Mouse (Mus musculus) CH12.LX (cell line): ENCODE measurements around the gene Hoxd12. TPM values are rescaled to one million over a fixed set of nuclear protein-coding genes. Genes with fewer than 3 reads are reported as not detected.

Experiments
- DNase-seq: peaks from one replicate; pipeline ENCODE4 v3.0.0-alpha.2; 2013; ENCODE audit errors: extremely low read depth
- H3K27ac ChIP-seq: 2 replicates; pipeline ENCODE4 v1.5.1; 2012; ENCODE audit warnings: low read depth, mild to moderate bottlenecking, control low read depth, moderate library complexity; ENCODE audit not compliant: insufficient read depth
- H3K27me3 ChIP-seq: replicated peaks from 2 replicates; pipeline ENCODE3; 2012; ENCODE audit warnings: inconsistent platforms
- H3K36me3 ChIP-seq, 2 experiments: replicated peaks in 1 of 2; 2 replicates each; pipeline versions ENCODE3 to v1.6.1; 2012; ENCODE audit warnings: inconsistent platforms in 1 of 2, low read length in 1 of 2, mild to moderate bottlenecking in 1 of 2, mixed read lengths in 1 of 2, moderate library complexity in 1 of 2; ENCODE audit not compliant: control insufficient read depth in 1 of 2, insufficient read depth in 1 of 2
- H3K4me1 ChIP-seq, 2 experiments: 2 replicates each; pipeline ENCODE4 v1.6.1; 2012; ENCODE audit warnings: inconsistent platforms in 1 of 2, moderate library complexity in 1 of 2; ENCODE audit not compliant: insufficient read depth in 2 of 2, control insufficient read depth in 1 of 2
- H3K4me2 ChIP-seq: 2 replicates; pipeline ENCODE4 v1.6.1; 2012; ENCODE audit warnings: low read depth, mild to moderate bottlenecking, control low read depth; ENCODE audit not compliant: poor library complexity, insufficient read depth, severe bottlenecking
- H3K4me3 ChIP-seq, 3 experiments: fragments of 150-350 bp in 1 of 3; sonication (generic) in 1 of 3; replicated peaks in 1 of 3; 2 replicates each; pipeline versions ENCODE3 to v1.5.1; 2011 to 2012; ENCODE audit warnings: low read depth in 2 of 3, low read length in 2 of 3, mild to moderate bottlenecking in 2 of 3, moderate library complexity in 2 of 3, control low read depth in 1 of 3, improper control_type of control experiment in 1 of 3, inconsistent platforms in 1 of 3, mixed read lengths in 1 of 3; ENCODE audit not compliant: poor library complexity in 1 of 3
- H3K79me2 ChIP-seq: replicated peaks from 2 replicates; pipeline ENCODE4 v1.6.1; 2012; ENCODE audit warnings: mild to moderate bottlenecking, moderate library complexity; ENCODE audit not compliant: control insufficient read depth, poor library complexity, insufficient read depth, severe bottlenecking; ENCODE audit errors: extremely low read depth
- H3K9ac ChIP-seq: 2 replicates; pipeline ENCODE4 v1.6.1; 2012; ENCODE audit warnings: low read depth, mild to moderate bottlenecking, control low read depth, moderate library complexity; ENCODE audit not compliant: insufficient read depth
- H3K9me3 ChIP-seq: replicated peaks from 2 replicates; pipeline ENCODE3; 2012; ENCODE audit warnings: low read length, inconsistent platforms, mixed read lengths
- CHD1 ChIP-seq: IDR thresholded peaks from 2 replicates; pipeline ENCODE4 v1.6.1; 2012; ENCODE audit warnings: low read depth, low read length, improper control_type of control experiment, inconsistent platforms
- CTCF ChIP-seq, 2 experiments: IDR thresholded peaks in 1 of 2; conservative IDR thresholded peaks in 1 of 2; 2 replicates each; pipeline ENCODE4 v1.5.1; 2011 to 2012; ENCODE audit warnings: low read depth in 2 of 2, low read length in 2 of 2, improper control_type of control experiment in 1 of 2, inconsistent platforms in 1 of 2, mild to moderate bottlenecking in 1 of 2, moderate library complexity in 1 of 2
- ETS1 ChIP-seq: conservative IDR thresholded peaks from 2 replicates; pipeline ENCODE4 v1.6.1; 2012; ENCODE audit warnings: low read depth, mild to moderate bottlenecking, inconsistent platforms, low read length, improper control_type of control experiment, moderate library complexity
- GABPA ChIP-seq: IDR thresholded peaks from 2 replicates; pipeline ENCODE4 v1.6.1; 2012; ENCODE audit warnings: low read depth, low read length, improper control_type of control experiment, inconsistent platforms; ENCODE audit not compliant: insufficient replicate concordance
- JUN ChIP-seq: IDR thresholded peaks from 2 replicates; pipeline ENCODE4 v1.6.1; 2011; ENCODE audit warnings: low read depth, mild to moderate bottlenecking, low read length, improper control_type of control experiment, moderate library complexity; ENCODE audit not compliant: insufficient read depth
- MAFK ChIP-seq: IDR thresholded peaks from 2 replicates; pipeline ENCODE4 v1.6.1; 2011; ENCODE audit warnings: low read length, improper control_type of control experiment; ENCODE audit not compliant: insufficient replicate concordance
- MAX ChIP-seq: IDR thresholded peaks from 2 replicates; pipeline ENCODE4 v1.6.1; 2011; ENCODE audit warnings: low read length, improper control_type of control experiment
- MAZ ChIP-seq: IDR thresholded peaks from 2 replicates; pipeline ENCODE4 v1.6.1; 2012; ENCODE audit warnings: low read depth, mild to moderate bottlenecking, inconsistent platforms, low read length, improper control_type of control experiment, moderate library complexity
- MXI1 ChIP-seq: IDR thresholded peaks from 2 replicates; pipeline ENCODE4 v1.6.1; 2011; ENCODE audit warnings: mild to moderate bottlenecking, low read depth, low read length, improper control_type of control experiment
- MYC ChIP-seq: IDR thresholded peaks from 2 replicates; pipeline ENCODE4 v1.6.1; 2011; ENCODE audit warnings: low read depth, mild to moderate bottlenecking, improper control_type of control experiment, low read length
- PAX5 ChIP-seq: IDR thresholded peaks from 2 replicates; pipeline ENCODE4 v1.6.1; 2012; ENCODE audit warnings: low read length, inconsistent platforms, mixed read lengths
- POLR2A ChIP-seq: IDR thresholded peaks from 2 replicates; pipeline ENCODE4 v1.6.1; 2011; ENCODE audit warnings: low read depth, mild to moderate bottlenecking, improper control_type of control experiment, low read length
- TBP ChIP-seq: conservative IDR thresholded peaks from 2 replicates; pipeline ENCODE4 v1.6.1; 2011; ENCODE audit warnings: low read depth, low read length, improper control_type of control experiment
- TCF12 ChIP-seq: IDR thresholded peaks from 2 replicates; pipeline ENCODE4 v1.6.1; 2014; ENCODE audit warnings: low read depth, mild to moderate bottlenecking, inconsistent platforms, low read length, improper control_type of control experiment
- UBTF ChIP-seq: IDR thresholded peaks from 2 replicates; pipeline ENCODE4 v1.6.1; 2012; ENCODE audit warnings: low read depth, mild to moderate bottlenecking, inconsistent platforms, low read length, improper control_type of control experiment, moderate library complexity
- USF1 ChIP-seq: IDR thresholded peaks from 2 replicates; pipeline ENCODE4 v1.6.1; 2014; ENCODE audit warnings: low read depth, mild to moderate bottlenecking, inconsistent platforms, low read length, improper control_type of control experiment
- ZC3H11A ChIP-seq: IDR thresholded peaks from 2 replicates; pipeline ENCODE4 v1.6.1; 2012; ENCODE audit warnings: low read depth, mild to moderate bottlenecking, inconsistent platforms, low read length, improper control_type of control experiment
- ZMIZ1 ChIP-seq: IDR thresholded peaks from 2 replicates; pipeline ENCODE4 v1.6.1; 2012; ENCODE audit warnings: low read depth, mild to moderate bottlenecking, inconsistent platforms, low read length, improper control_type of control experiment
- dilution Hi-C: fragments of 300-500 bp; cut with MboI; formaldehyde crosslinking; loops from 2 replicates; pipeline ENCODE4 v1.14.3; 2020; ENCODE audit warnings: low sequenced_read_pairs; ENCODE audit not compliant: extremely low pct_unique_long_range_greater_than_20kb, extremely low pct_ligation_motif_present
- in situ Hi-C: fragments of 300-500 bp; cut with MboI; formaldehyde crosslinking; loops from 3 replicates; pipeline ENCODE4 v1.14.3; 2019; ENCODE audit warnings: low sequenced_read_pairs, low pct_ligation_motif_present, low pct_unique_long_range_greater_than_20kb, mixed read lengths
- polyA plus RNA-seq: library from polyadenylated mRNA; unstranded; fragments of >175 nt; gene quantifications from 2 replicates; pipeline ENCODE4 v1.2.1, GENCODE M21; 2012; ENCODE audit warnings: low read depth; ENCODE audit not compliant: insufficient read length
- total RNA-seq, 2 experiments: library from RNA; depleted of rRNA; stranded (reverse); fragments of 300-350 nt in 1 of 2; fragments of >200 nt in 1 of 2; gene quantifications; 2 replicates each; pipeline ENCODE4 v1.2.3; 2012 to 2014

Gene Hoxd12
- total and polyA plus RNA-seq, 3 experiments = not detected

DNA sequence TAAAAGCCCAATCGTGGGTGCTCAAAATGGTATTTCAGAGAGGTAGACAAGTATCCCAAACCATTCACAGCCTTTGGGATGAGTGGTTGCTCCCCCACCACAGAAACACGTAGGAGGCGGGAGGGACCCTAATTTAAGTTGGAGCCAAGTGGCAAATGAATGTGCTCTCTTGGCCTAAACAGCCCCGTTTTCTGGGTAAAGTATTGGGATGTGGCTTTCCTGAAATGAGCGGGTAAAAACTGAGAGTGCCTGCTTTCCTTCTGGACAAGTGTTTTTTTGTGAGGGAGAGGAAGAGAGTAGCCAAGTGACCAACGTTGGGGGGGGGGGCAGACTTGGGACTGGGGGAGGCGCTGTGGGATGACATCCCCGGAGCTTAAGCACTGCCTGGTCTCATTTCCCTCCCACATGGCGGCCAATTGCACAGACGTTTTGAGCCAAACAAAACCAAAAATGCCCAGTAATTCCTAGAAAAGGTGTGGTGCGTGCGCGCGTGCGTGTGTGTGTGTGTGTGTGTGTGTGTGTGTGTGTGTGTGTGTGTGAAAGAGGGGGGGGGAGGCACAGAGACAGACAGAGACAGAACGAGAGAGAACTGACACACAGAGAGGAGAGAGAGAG is 36.2 kb downstream of the Hoxd12 start:
- Histone ChIP-seq H3K4me3 (no peak overlapping the region), H3K27me3 (peaks cover 6% of the 10 kb centered on the region), H3K36me3 (no peaks in the 10 kb centered on the region), H3K79me2 (no peaks in the 10 kb centered on the region), H3K4me2 (no peak overlapping the region)
- in situ Hi-C loops = loop anchor here (25.0 kb wide), 1 partner anchor 876 kb away; no protein-coding TSS in a partner anchor
- dilution Hi-C loops = no loop called here
- no peak for DNase-seq
- TF ChIP-seq JUN (no peak), USF1 (no peak), TBP (no peak), TCF12 (no peak), ZMIZ1 (no peak), CHD1 (no peak), MAFK (no peak), PAX5 (no peak), ETS1 (no peak), UBTF (no peak), MAX (no peak), MYC (no peak)
- TF ChIP-seq, all 38 proteins: peak for 0
- Histone ChIP-seq H3K9me3 (peaks cover 4% of the 10 kb centered on the region), H3K4me1 (peaks cover 0 to 6% of the 10 kb centered on the region in 2 experiments; a peak in 2 of 4 replicates), H3K9ac (no peak overlapping the region), H3K27ac (no peak overlapping the region)

DNA sequence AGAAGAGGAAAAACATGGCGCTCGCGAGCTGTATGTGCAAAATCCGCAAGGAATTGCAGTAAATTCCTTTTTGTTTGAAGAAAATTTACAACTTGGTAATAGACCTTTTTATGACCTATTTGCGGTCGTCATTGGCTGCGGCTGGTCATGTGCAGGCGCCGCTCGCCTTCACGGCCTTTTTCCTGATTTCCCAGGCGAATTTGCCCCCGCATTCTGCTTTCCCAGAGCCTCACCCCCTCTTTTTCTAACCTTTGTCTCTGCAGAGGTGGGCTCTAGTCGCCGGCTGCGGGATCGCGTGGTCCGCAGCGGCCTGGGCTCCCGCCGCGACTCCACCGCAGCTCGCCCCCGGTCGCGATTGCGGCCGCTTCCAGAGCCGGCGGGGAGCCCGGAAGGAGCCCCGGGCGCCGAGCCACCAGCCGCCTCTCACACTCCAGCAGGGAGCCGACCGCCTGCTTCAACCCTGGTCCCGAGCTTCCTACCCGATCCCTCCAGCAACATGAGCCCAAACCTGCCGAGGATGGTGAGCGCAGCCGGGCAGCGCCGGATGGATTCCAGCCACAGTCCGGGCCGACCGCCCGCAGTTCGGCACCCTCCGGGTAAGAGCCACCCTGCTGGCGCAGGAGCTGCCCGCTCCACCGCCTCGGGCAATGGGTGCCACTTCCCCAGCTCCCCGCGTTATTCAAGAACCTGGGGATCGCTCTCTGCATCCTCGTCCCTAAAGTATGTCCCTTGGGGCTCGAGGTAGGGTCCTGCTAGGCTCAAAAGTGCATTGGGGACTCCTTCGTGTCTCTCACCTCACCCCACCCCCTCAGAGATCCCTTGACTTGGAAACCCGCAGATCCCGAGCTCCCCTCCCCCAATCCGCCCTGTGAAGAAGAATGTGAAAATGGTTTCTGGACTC is 37.2 kb downstream of the Hoxd12 start, which contains the start of the genes Hoxd3 and Hoxd4:
TSS of gene Hoxd3 (plus strand) at position 207 of the 901 bp plus-strand sequence.
TSS of gene Hoxd4 (plus strand) at position 209 of the 901 bp plus-strand sequence.
- DNase-seq = no peak
- TF ChIP-seq MAFK = no peak
- TF ChIP-seq ZC3H11A = no peak
- TF ChIP-seq MAZ = no peak
- no peak for TF ChIP-seq USF1
- TF ChIP-seq GABPA = no peak
- TF ChIP-seq POLR2A = no peak
- TF ChIP-seq CTCF (conservative IDR thresholded peaks at IDR 0.05 in 1 of 2, IDR thresholded peaks at IDR 0.05 in 1 of 2; ENCODE audit: low read depth in 2 of 2, low read length in 2 of 2) = no peak
- no peak for TF ChIP-seq CHD1
- no peak for TF ChIP-seq PAX5
- no peak for TF ChIP-seq MXI1
- TF ChIP-seq TCF12 = no peak
- TF ChIP-seq, all 38 proteins: peak for 0
- dilution Hi-C loops (no loop called here), in situ Hi-C loops (loop anchor here (25.0 kb wide), 1 partner anchor 875 kb away; no protein-coding TSS in a partner anchor)
- H3K27ac ChIP-seq = no peak within 1 kb of the TSS
- peaks cover 4% of the 10 kb centered on the region for H3K9me3 ChIP-seq
- no peak within 1 kb of the TSS for H3K9ac ChIP-seq
- H3K36me3 ChIP-seq = no peaks in the 10 kb centered on the region
- no peak within 1 kb of the TSS for H3K4me2 ChIP-seq
- peaks cover 6 to 12% of the 10 kb centered on the region in 2 experiments; a peak in 3 of 4 replicates for H3K4me1 ChIP-seq
- H3K4me3 ChIP-seq = no peak within 1 kb of the TSS
- no peaks in the 10 kb centered on the region for H3K79me2 ChIP-seq
- H3K27me3 ChIP-seq = no peaks in the 10 kb centered on the region
